Comparison of ENCODE assay signal across 10 mouse cellular contexts in the genomic region with DNA sequence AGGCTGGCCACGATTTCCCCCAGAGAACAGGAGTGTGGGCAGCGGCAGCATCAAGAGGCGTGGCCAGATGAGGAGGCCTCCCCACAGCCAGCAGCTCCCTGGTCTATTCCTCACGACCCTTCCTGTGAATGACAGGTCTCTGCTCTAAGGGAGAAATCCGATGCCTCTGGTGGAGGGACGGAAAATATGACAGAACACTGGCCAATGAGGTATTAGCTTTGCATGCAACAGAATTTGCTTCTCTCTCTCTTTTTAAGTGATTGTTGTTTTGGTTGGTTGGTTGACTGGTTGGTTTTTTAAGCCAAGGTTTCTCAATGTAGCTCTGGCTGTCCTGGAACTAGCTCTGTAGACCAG. TPM values are rescaled to one million over a fixed set of nuclear protein-coding genes. Genes with fewer than 3 reads are reported as not detected.
DNase-seq lines count a peak whose midpoint lies in the region; ATAC-seq and TF ChIP-seq lines count a peak whose summit lies in the region.
"Had no signal": no experiment of that assay in that cellular context is flagged by ENCODE, and none has a peak within 500 bp of the region (broad histone marks: within the 10 kb centered on the region; RNA-seq: fewer than 3 reads in every experiment).

No protein-coding gene starts in this region.

- no peak overlapping the region for H3K4me3 ChIP-seq in heart, adult 2 months
- H3K4me3 ChIP-seq in midbrain, embryonic 11.5 days (ENCODE audit: low read depth, low read length): no peak overlapping the region
- no peak overlapping the region for H3K4me3 ChIP-seq in midbrain, embryonic 10.5 days
- no peak overlapping the region for H3K4me3 ChIP-seq in limb, embryonic 15.5 days
- no peak overlapping the region for H3K4me3 ChIP-seq in stomach, postnatal 0 days (ENCODE audit: low read depth, low read length)
- H3K4me3 ChIP-seq: forebrain, embryonic 12.5 days; limb, embryonic 12.5 days had no signal

- no peak overlapping the region for H3K9ac ChIP-seq in heart, adult 2 months (ENCODE audit: low read depth, low read length)
- no peak overlapping the region for H3K9ac ChIP-seq in midbrain, embryonic 11.5 days (ENCODE audit: low read length)
- no peak overlapping the region for H3K9ac ChIP-seq in limb, embryonic 15.5 days
- H3K9ac ChIP-seq in stomach, postnatal 0 days (ENCODE audit: low read length): no peak overlapping the region
- H3K9ac ChIP-seq: forebrain, embryonic 12.5 days; limb, embryonic 12.5 days had no signal

- no peaks in the 10 kb centered on the region; the same call in 1 of the 2 replicates for H3K36me3 ChIP-seq in heart, adult 2 months (ENCODE audit: control insufficient read depth, insufficient read depth, low read length)
- H3K36me3 ChIP-seq in midbrain, embryonic 11.5 days (ENCODE audit: control insufficient read depth, insufficient read depth, low read length): no peaks in the 10 kb centered on the region
- H3K36me3 ChIP-seq in midbrain, embryonic 10.5 days: no peaks in the 10 kb centered on the region
- no peaks in the 10 kb centered on the region for H3K36me3 ChIP-seq in limb, embryonic 15.5 days
- H3K36me3 ChIP-seq in stomach, postnatal 0 days (ENCODE audit: control insufficient read depth, insufficient read depth, low read length): no peaks in the 10 kb centered on the region
- H3K36me3 ChIP-seq: forebrain, embryonic 12.5 days; limb, embryonic 12.5 days had no signal

- no peaks in the 10 kb centered on the region for H3K9me3 ChIP-seq in midbrain, embryonic 11.5 days (ENCODE audit: control insufficient read depth, low read length)
- no peaks in the 10 kb centered on the region for H3K9me3 ChIP-seq in midbrain, embryonic 10.5 days (replicated peaks)
- no peaks in the 10 kb centered on the region for H3K9me3 ChIP-seq in limb, embryonic 15.5 days
- H3K9me3 ChIP-seq in stomach, postnatal 0 days (ENCODE audit: control insufficient read depth, low read length): no peaks in the 10 kb centered on the region
- H3K9me3 ChIP-seq: forebrain, embryonic 12.5 days; limb, embryonic 12.5 days had no signal

- TF ChIP-seq POLR2A in heart, adult 2 months (IDR thresholded peaks at IDR 0.05; ENCODE audit: insufficient read depth, low read depth, low read length): no peak

- intact Hi-C loops in heart, adult 2 months (cut with DNase I): loop anchor here (5.0 kb wide), 2 partner anchors 33 to 58 kb away; no protein-coding TSS in a partner anchor
- intact Hi-C loops in heart, postnatal 14 days (cut with DNase I): no loop called here

- no peak for ATAC-seq in midbrain, embryonic 11.5 days (ENCODE audit: low FRiP score)
- no peak for ATAC-seq in limb, embryonic 15.5 days (ENCODE audit: insufficient number of reproducible peaks, low FRiP score, low TSS enrichment, low read depth)
- ATAC-seq in stomach, postnatal 0 days (ENCODE audit: low FRiP score, low TSS enrichment): no peak

- H3K4me2 ChIP-seq in midbrain, embryonic 11.5 days: no peak overlapping the region
- no peak overlapping the region for H3K4me2 ChIP-seq in limb, embryonic 15.5 days
- H3K4me2 ChIP-seq in stomach, postnatal 0 days (replicated peaks; ENCODE audit: low read depth): no peak overlapping the region
- H3K4me2 ChIP-seq: forebrain, embryonic 12.5 days; limb, embryonic 12.5 days had no signal

- H3K27ac ChIP-seq in heart, adult 2 months: 0 out of 2 replicates have a peak overlapping the region, but pooled peaks have one; percentile 9
- no peak overlapping the region for H3K27ac ChIP-seq in midbrain, embryonic 11.5 days (ENCODE audit: low read depth, low read length)
- H3K27ac ChIP-seq in midbrain, embryonic 10.5 days (replicated peaks): no peak overlapping the region
- peak overlapping the region; percentile 83; the same call in 1 of the 2 replicates for H3K27ac ChIP-seq in limb, embryonic 15.5 days
- peak overlapping the region; percentile 82; the same call in 1 of the 2 replicates for H3K27ac ChIP-seq in stomach, postnatal 0 days (replicated peaks)
- H3K27ac ChIP-seq: forebrain, embryonic 12.5 days; limb, embryonic 12.5 days had no signal

- no peak for TF ChIP-seq EP300 in heart, adult 2 months (IDR thresholded peaks at IDR 0.05; ENCODE audit: insufficient read depth, low read depth, low read length)
- no peak for TF ChIP-seq EP300 in stomach, postnatal 0 days (optimal IDR thresholded peaks at IDR 0.05)

- WGBS in heart, adult 2 months: 38% methylated on average over 6 of the region's 6 CpGs
- 18% methylated on average over 6 of the region's 6 CpGs for WGBS in midbrain, embryonic 11.5 days
- 23% methylated on average over 6 of the region's 6 CpGs for WGBS in midbrain, embryonic 10.5 days
- 15% methylated on average over 6 of the region's 6 CpGs for WGBS in limb, embryonic 15.5 days
- WGBS in stomach, postnatal 0 days: 29% methylated on average over 6 of the region's 6 CpGs

- no peaks in the 10 kb centered on the region for H3K27me3 ChIP-seq in heart, adult 2 months (ENCODE audit: control insufficient read depth, insufficient read depth, low read length)
- H3K27me3 ChIP-seq in midbrain, embryonic 11.5 days (ENCODE audit: control insufficient read depth, insufficient read depth, low read length): no peaks in the 10 kb centered on the region
- H3K27me3 ChIP-seq in midbrain, embryonic 10.5 days (ENCODE audit: low read depth, poor library complexity, severe bottlenecking): peaks cover 11% of the 10 kb centered on the region
- H3K27me3 ChIP-seq in limb, embryonic 15.5 days: no peaks in the 10 kb centered on the region
- no peaks in the 10 kb centered on the region for H3K27me3 ChIP-seq in stomach, postnatal 0 days (ENCODE audit: control insufficient read depth, insufficient read depth, low read length)
- H3K27me3 ChIP-seq: limb, embryonic 12.5 days had no signal

- TF ChIP-seq CTCF in heart, adult 2 months (IDR thresholded peaks at IDR 0.05): no peak
- TF ChIP-seq CTCF in stomach, postnatal 0 days (IDR thresholded peaks at IDR 0.05; ENCODE audit: low read depth): no peak

- DNase-seq in heart, adult 2 months: no peak
- no peak for DNase-seq in heart, postnatal 14 days
- DNase-seq in midbrain, embryonic 11.5 days (ENCODE audit: low spot score, missing footprints): peak; percentile 87
- no peak for DNase-seq in midbrain, embryonic 10.5 days (ENCODE audit: low spot score)
- no peak for DNase-seq in stomach, postnatal 0 days (ENCODE audit: low spot score)
- no peak for DNase-seq in urinary bladder, postnatal 25 days (ENCODE audit: low spot score)
- no peak for DNase-seq in urinary bladder, postnatal 36 days (ENCODE audit: low spot score in 2 of 2)

- peaks cover 8% of the 10 kb centered on the region for H3K79me2 ChIP-seq in heart, adult 2 months (replicated peaks; ENCODE audit: control insufficient read depth, insufficient read depth, low read length)

- H3K4me1 ChIP-seq in heart, adult 2 months (ENCODE audit: control insufficient read depth, insufficient read depth, low read length): peaks cover 29% of the 10 kb centered on the region
- peaks cover 14% of the 10 kb centered on the region for H3K4me1 ChIP-seq in midbrain, embryonic 11.5 days (ENCODE audit: control insufficient read depth, insufficient read depth, low read length)
- peaks cover 61% of the 10 kb centered on the region for H3K4me1 ChIP-seq in midbrain, embryonic 10.5 days
- peaks cover 57% of the 10 kb centered on the region for H3K4me1 ChIP-seq in limb, embryonic 15.5 days
- H3K4me1 ChIP-seq in stomach, postnatal 0 days (replicated peaks; ENCODE audit: control insufficient read depth, insufficient read depth): peaks cover 10% of the 10 kb centered on the region

RNA-seq across cellular contexts. Expression of a gene that starts 44.3 kb away (rescaled TPM):
- 100 to 1,000 TPM; 120 TPM for total RNA-seq in heart, adult 2 months (2021)
- polyA plus RNA-seq in heart, adult 2 months (2012; rRNA removed): 71.0 and 81.9 TPM in 2 replicates
- 100 to 1,000 TPM; 120 to 132 TPM for total RNA-seq in heart, postnatal 14 days (2021)
- 19.3 and 23.4 TPM in 2 replicates for polyA plus RNA-seq in midbrain, embryonic 11.5 days (2014; fragmentation: Nextera tagmentation; extraction: Ambion mirVana)
- 27.0 and 34.9 TPM in 2 replicates for polyA plus RNA-seq in midbrain, embryonic 10.5 days (2016; fragmentation: Nextera tagmentation; extraction: Ambion mirVana)
- 48.8 and 48.9 TPM in 2 replicates for polyA plus RNA-seq in limb, embryonic 15.5 days (2015; fragmentation: Nextera tagmentation; extraction: Ambion mirVana)
- polyA plus RNA-seq in stomach, postnatal 0 days (2015; fragmentation: Nextera tagmentation; extraction: Ambion mirVana): 35.6 and 36.5 TPM in 2 replicates

Comparison
In these comparisons a context has a peak if more than half of its experiments do, and no peak if none do; other contexts are left out.
1. H3K27ac ChIP-seq: peak in heart, adult 2 months (single experiment), limb, embryonic 15.5 days (single experiment) and stomach, postnatal 0 days (single experiment); none in midbrain, embryonic 11.5 days (single experiment) and midbrain, embryonic 10.5 days (single experiment).